Mouse (Mus musculus) ES-E14 (cell line): ENCODE results near the gene Nav2. TPM values are rescaled to one million over a fixed set of nuclear protein-coding genes. Genes with fewer than 3 reads are reported as not detected.

ENCODE experiments used
- DNase-seq: peaks from one replicate; pipeline ENCODE4 v3.0.0-alpha.2; 2013; ENCODE audit warnings: low read depth, low spot score
- H3K27ac ChIP-seq: 2 replicates; pipeline ENCODE4 v1.5.1; 2012; ENCODE audit warnings: low read depth, mild to moderate bottlenecking, low read length, moderate library complexity, mixed read lengths; ENCODE audit not compliant: poor library complexity, insufficient read depth, severe bottlenecking
- H3K36me3 ChIP-seq: 2 replicates; pipeline ENCODE4 v1.6.1; 2012; ENCODE audit warnings: mild to moderate bottlenecking, low read length, moderate library complexity, mixed read lengths; ENCODE audit not compliant: control insufficient read depth, poor library complexity, insufficient read depth, severe bottlenecking
- H3K4me1 ChIP-seq, 2 experiments: fragments of 150-350 bp in 1 of 2; sonication (generic) in 1 of 2; 2 replicates each; pipeline ENCODE4 v1.6.1; 2012; ENCODE audit warnings: low read length in 2 of 2, mild to moderate bottlenecking in 1 of 2, mixed read lengths in 1 of 2; ENCODE audit not compliant: control insufficient read depth in 2 of 2, insufficient read depth in 2 of 2, poor library complexity in 1 of 2
- H3K4me3 ChIP-seq, 2 experiments: fragments of 150-350 bp in 1 of 2; sonication (generic) in 1 of 2; 2 replicates each; pipeline ENCODE4 v1.5.1; 2012; ENCODE audit warnings: low read length in 2 of 2, low read depth in 1 of 2, mild to moderate bottlenecking in 1 of 2, mixed read lengths in 1 of 2; ENCODE audit not compliant: insufficient read depth in 1 of 2, poor library complexity in 1 of 2, severe bottlenecking in 1 of 2
- H3K9ac ChIP-seq: 2 replicates; pipeline ENCODE4 v1.6.1; 2012; ENCODE audit warnings: low read depth, mild to moderate bottlenecking, low read length, mixed read lengths; ENCODE audit not compliant: poor library complexity, insufficient read depth, severe bottlenecking
- H3K9me3 ChIP-seq: fragments of 150-350 bp; sonication (generic); 2 replicates; pipeline ENCODE4 v1.6.1; 2012; ENCODE audit warnings: low read depth, mild to moderate bottlenecking, low read length; ENCODE audit not compliant: control insufficient read depth, insufficient read depth
- CHD2 ChIP-seq: IDR thresholded peaks from 2 replicates; pipeline ENCODE4 v1.6.1; 2014; ENCODE audit warnings: mild to moderate bottlenecking, low read depth, low read length, inconsistent platforms
- HCFC1 ChIP-seq: IDR thresholded peaks from 2 replicates; pipeline ENCODE4 v1.6.1; 2012; ENCODE audit warnings: low read length, inconsistent platforms, borderline replicate concordance; ENCODE audit not compliant: insufficient read depth
- MAFK ChIP-seq: IDR thresholded peaks from 2 replicates; pipeline ENCODE4 v1.6.1; 2014; ENCODE audit warnings: mild to moderate bottlenecking, low read depth, low read length, inconsistent platforms; ENCODE audit not compliant: insufficient read depth
- ZC3H11A ChIP-seq: IDR thresholded peaks from 2 replicates; pipeline ENCODE4 v1.6.1; 2012; ENCODE audit warnings: low read depth, mild to moderate bottlenecking, inconsistent platforms, low read length, borderline replicate concordance
- ZNF384 ChIP-seq: IDR thresholded peaks from 2 replicates; pipeline ENCODE4 v1.6.1; 2012; ENCODE audit warnings: low read depth, low read length, inconsistent platforms
- in situ Hi-C, 2 experiments: fragments of 600-800 bp; cut with MboI; formaldehyde crosslinking; loops; one replicate each; pipeline ENCODE4 v1.15.1; 2025; ENCODE audit warnings: low sequenced_read_pairs in 2 of 2, inconsistent platforms in 1 of 2; ENCODE audit not compliant: unreplicated experiment in 2 of 2
- total RNA-seq: library from RNA; depleted of rRNA; stranded (reverse); fragments of 300-350 nt; gene quantifications from 2 replicates; pipeline ENCODE4 v1.2.3, GENCODE M21; 2012

Nav2 gene
- total RNA-seq, 1 experiment: 18.2 TPM

GRCm38 (mm10) chr7:49139762-49140161 is 231.2 kb downstream of the Nav2 start:
- no peak overlapping the region for H3K4me3 ChIP-seq
- no peaks in the 10 kb centered on the region for H3K4me1 ChIP-seq
- no peak overlapping the region for H3K27ac ChIP-seq
- in situ Hi-C loops: loop anchor here (25.0 kb wide), 1 partner anchor 298 kb away; no protein-coding TSS in a partner anchor
- H3K9me3 ChIP-seq: no peaks in the 10 kb centered on the region
- no peaks in the 10 kb centered on the region for H3K36me3 ChIP-seq
- TF ChIP-seq HCFC1 (no peak), ZC3H11A (no peak), MAFK (no peak), CHD2 (no peak), ZNF384 (no peak)
- H3K9ac ChIP-seq: no peak overlapping the region
- no peak for DNase-seq

- in situ Hi-C loops: loop anchor here (25.0 kb wide), 1 partner anchor 293 kb away; no protein-coding TSS in a partner anchor
- H3K4me3 ChIP-seq: no peak overlapping the region
- H3K9ac ChIP-seq: no peak overlapping the region
- TF ChIP-seq MAFK (no peak), CHD2 (no peak), ZNF384 (no peak), ZC3H11A (no peak), HCFC1 (no peak)
- H3K27ac ChIP-seq: no peak overlapping the region
- no peaks in the 10 kb centered on the region for H3K36me3 ChIP-seq
- no peaks in the 10 kb centered on the region; a peak in 1 of 4 replicates for H3K4me1 ChIP-seq
- DNase-seq: no peak
- no peaks in the 10 kb centered on the region for H3K9me3 ChIP-seq
Observed at GRCm38 (mm10) chr7:49143966-49144365, 235.4 kb downstream of the Nav2 start.

- Histone ChIP-seq H3K9ac (no peak overlapping the region), H3K4me3 (no peak overlapping the region), H3K27ac (no peak overlapping the region), H3K4me1 (no peaks in the 10 kb centered on the region; a peak in 1 of 4 replicates), H3K9me3 (no peaks in the 10 kb centered on the region), H3K36me3 (no peaks in the 10 kb centered on the region)
- DNase-seq: no peak
- in situ Hi-C loops: loop anchor here (25.0 kb wide), 1 partner anchor 291 kb away; no protein-coding TSS in a partner anchor
- no peak for TF ChIP-seq CHD2
- TF ChIP-seq ZNF384: no peak
- no peak for TF ChIP-seq MAFK
- TF ChIP-seq HCFC1: no peak
- no peak for TF ChIP-seq ZC3H11A
Observed at GRCm38 (mm10) chr7:49145749-49146670, 237.5 kb downstream of the Nav2 start.

- in situ Hi-C loops: no loop called here
- H3K4me3 ChIP-seq: no peak overlapping the region
Observed at GRCm38 (mm10) chr7:49152297-49152696, 243.8 kb downstream of the Nav2 start.

More at GRCm38 (mm10) chr7:49152297-49152696, 243.8 kb downstream of the Nav2 start:
- DNase-seq: no peak
- no peak for TF ChIP-seq CHD2
- no peak for TF ChIP-seq MAFK
- TF ChIP-seq ZNF384: no peak
- TF ChIP-seq ZC3H11A: no peak
- TF ChIP-seq HCFC1: no peak
- H3K4me1 ChIP-seq: no peaks in the 10 kb centered on the region
- H3K9me3 ChIP-seq: no peaks in the 10 kb centered on the region
- H3K9ac ChIP-seq: no peak overlapping the region
- H3K36me3 ChIP-seq: no peaks in the 10 kb centered on the region
- no peak overlapping the region for H3K27ac ChIP-seq
